Mouse (Mus musculus): ENCODE results near the gene Asic2. TPM values are rescaled to one million over a fixed set of nuclear protein-coding genes. Genes with fewer than 3 reads are reported as not detected.

Gene Asic2
- polyA plus RNA-seq, 1 experiment from 2014 or later, result not detected

DNA sequence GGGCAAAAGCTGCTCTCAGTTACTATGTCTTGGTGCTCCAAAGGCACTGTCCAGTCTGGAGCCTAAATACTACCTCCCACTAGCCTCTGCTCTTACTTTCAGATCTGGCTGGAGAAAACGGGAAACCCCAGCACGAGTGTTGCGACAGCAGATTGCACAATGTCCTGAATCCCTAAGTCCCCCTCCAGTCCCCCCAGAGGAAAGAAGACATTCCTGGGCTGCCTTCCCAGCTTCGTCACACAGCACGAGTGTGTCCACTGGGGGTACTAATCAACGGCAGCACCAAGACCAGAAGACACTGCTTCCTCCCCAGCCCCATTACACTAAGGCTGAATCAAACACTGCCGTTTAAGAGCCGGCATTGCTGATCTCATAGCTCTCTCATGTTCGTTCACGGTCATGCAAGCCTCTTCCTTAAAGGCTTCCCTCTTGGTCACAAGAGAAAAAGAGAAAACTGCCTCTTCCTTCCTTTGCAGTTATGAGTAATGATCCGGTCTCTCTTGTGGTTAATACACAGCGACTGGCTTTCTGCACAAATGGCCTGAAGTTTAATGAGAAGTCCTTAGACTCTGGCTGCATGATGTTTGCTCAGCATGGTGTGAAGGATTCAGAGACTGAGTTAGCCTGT lies 38.7 kb upstream of the Asic2 start:
- no peaks in the 10 kb centered on the region for H3K9me3 ChIP-seq (ENCODE audit: low read length)
- TF ChIP-seq CTCF (IDR thresholded peaks at IDR 0.05; ENCODE audit: low read depth), result no peak
- TF ChIP-seq EP300 (IDR thresholded peaks at IDR 0.05; ENCODE audit: low read depth), result peak; percentile 14; the same call in 1 of the 2 replicates
- ATAC-seq, result peak; percentile 53; the same call in 1 of the 2 replicates
- no peaks in the 10 kb centered on the region for H3K27me3 ChIP-seq (ENCODE audit: insufficient read depth, low read length)
- DNase-seq, result peak; percentile 46
- no peak overlapping the region for H3K9ac ChIP-seq (replicated peaks)
- peak overlapping the region; percentile 66; the same call in 1 of the 2 replicates for H3K27ac ChIP-seq (ENCODE audit: low read depth)
- H3K4me2 ChIP-seq (ENCODE audit: low read depth, low read length), result peak overlapping the region; percentile 27; the same call in 1 of the 2 replicates
- no peak overlapping the region for H3K4me3 ChIP-seq (ENCODE audit: low read depth, low read length)
- 12% methylated on average over 12 of the region's 12 CpGs for WGBS (ENCODE audit: insufficient replicate concordance)
- H3K36me3 ChIP-seq (replicated peaks; ENCODE audit: insufficient read depth, low read length), result no peaks in the 10 kb centered on the region
- H3K4me1 ChIP-seq (ENCODE audit: insufficient read depth), result peaks cover 8% of the 10 kb centered on the region; the same call in 1 of the 2 replicates

DNA sequence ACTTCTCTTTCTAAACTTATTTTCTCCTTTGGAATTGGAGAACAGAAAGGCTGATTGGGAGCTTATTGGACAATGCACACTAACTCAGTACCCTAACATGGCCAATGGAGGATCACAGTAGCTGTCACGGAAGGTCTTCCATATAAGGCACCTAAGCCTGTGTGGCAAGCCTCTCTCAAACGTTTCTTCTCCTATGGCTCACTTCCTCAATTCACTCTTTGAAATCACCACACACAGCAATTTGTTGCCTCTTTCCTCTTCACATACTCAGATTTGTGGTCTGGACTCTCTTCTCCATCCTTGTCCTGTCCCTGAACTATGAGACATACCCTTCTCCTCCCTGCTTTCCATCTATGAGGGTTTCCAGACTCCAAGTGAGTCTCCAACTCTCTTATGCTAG lies 36.6 kb upstream of the Asic2 start:
- H3K4me3 ChIP-seq (ENCODE audit: low read depth, low read length), result no peak overlapping the region
- TF ChIP-seq CTCF (IDR thresholded peaks at IDR 0.05; ENCODE audit: low read depth) (no peak), EP300 (IDR thresholded peaks at IDR 0.05; ENCODE audit: low read depth) (no peak)
- H3K4me1 ChIP-seq (ENCODE audit: insufficient read depth), result peaks cover 8% of the 10 kb centered on the region; the same call in 1 of the 2 replicates
- H3K9me3 ChIP-seq (ENCODE audit: low read length), result no peaks in the 10 kb centered on the region
- ATAC-seq, result peak; percentile 51; the same call in 1 of the 2 replicates
- no peak for DNase-seq
- no peak overlapping the region for H3K4me2 ChIP-seq (ENCODE audit: low read depth, low read length)
- H3K36me3 ChIP-seq (replicated peaks; ENCODE audit: insufficient read depth, low read length), result no peaks in the 10 kb centered on the region
- no peak overlapping the region for H3K9ac ChIP-seq (replicated peaks)
- 35% methylated on average over 2 of the region's 2 CpGs for WGBS (ENCODE audit: insufficient replicate concordance)
- H3K27ac ChIP-seq (ENCODE audit: low read depth), result no peak overlapping the region
- no peaks in the 10 kb centered on the region for H3K27me3 ChIP-seq (ENCODE audit: insufficient read depth, low read length)

DNA sequence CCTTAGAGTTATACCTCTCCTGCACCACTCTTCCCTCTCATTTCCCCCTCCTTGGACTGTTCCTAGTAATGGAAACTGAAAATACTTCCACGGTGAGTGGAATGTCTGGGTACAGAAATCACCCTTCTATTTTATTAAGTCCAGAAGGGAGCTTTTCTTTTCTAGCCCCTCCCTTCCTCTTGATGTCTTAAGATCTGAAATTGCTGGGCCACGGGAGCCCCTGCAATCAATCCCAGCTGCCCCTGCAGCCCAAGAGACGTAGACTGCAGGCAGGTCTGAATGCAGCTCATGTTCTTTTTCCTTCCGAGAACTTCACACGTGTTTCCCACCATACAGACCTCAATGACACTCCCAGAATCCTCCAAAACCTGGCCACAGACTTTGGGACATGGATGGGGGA lies 32.3 kb upstream of the Asic2 start:
- H3K36me3 ChIP-seq (replicated peaks; ENCODE audit: insufficient read depth, low read length), result no peaks in the 10 kb centered on the region
- H3K27ac ChIP-seq (ENCODE audit: low read depth), result no peak overlapping the region
- H3K4me2 ChIP-seq (ENCODE audit: low read depth, low read length), result no peak overlapping the region
- no peaks in the 10 kb centered on the region for H3K27me3 ChIP-seq (ENCODE audit: insufficient read depth, low read length)
- H3K4me3 ChIP-seq (ENCODE audit: low read depth, low read length), result no peak overlapping the region
- WGBS (ENCODE audit: insufficient replicate concordance), result 61% methylated on average over 5 of the region's 5 CpGs
- H3K9ac ChIP-seq (replicated peaks), result no peak overlapping the region
- no peaks in the 10 kb centered on the region for H3K9me3 ChIP-seq (ENCODE audit: low read length)
- TF ChIP-seq CTCF (IDR thresholded peaks at IDR 0.05; ENCODE audit: low read depth) (no peak), EP300 (IDR thresholded peaks at IDR 0.05; ENCODE audit: low read depth) (no peak)
- no peak for ATAC-seq
- H3K4me1 ChIP-seq (ENCODE audit: insufficient read depth), result no peaks in the 10 kb centered on the region
- no peak for DNase-seq

DNA sequence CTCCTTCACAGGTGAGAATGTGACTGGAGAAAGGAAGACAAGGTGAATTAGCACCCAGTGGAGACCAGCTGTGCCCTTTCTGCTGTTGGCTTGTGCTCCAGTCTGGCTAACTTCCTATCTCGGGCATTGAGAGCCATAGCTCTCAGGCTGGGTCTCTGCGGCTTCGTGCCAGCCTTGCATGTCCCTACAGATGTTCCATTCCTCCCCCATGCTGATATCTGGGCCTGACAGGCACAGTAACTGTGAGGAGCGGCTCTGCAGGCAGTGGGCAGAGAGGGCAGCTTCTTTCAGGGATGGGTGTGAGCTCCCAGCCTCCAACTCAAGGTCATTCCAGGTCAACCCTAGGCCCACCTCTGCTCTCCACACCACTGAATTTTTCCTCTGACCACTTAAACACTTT lies 31.2 kb upstream of the Asic2 start:
- no peak for ATAC-seq
- WGBS (ENCODE audit: insufficient replicate concordance), result 58% methylated on average over 4 of the region's 4 CpGs
- no peaks in the 10 kb centered on the region for H3K36me3 ChIP-seq (replicated peaks; ENCODE audit: insufficient read depth, low read length)

DNA sequence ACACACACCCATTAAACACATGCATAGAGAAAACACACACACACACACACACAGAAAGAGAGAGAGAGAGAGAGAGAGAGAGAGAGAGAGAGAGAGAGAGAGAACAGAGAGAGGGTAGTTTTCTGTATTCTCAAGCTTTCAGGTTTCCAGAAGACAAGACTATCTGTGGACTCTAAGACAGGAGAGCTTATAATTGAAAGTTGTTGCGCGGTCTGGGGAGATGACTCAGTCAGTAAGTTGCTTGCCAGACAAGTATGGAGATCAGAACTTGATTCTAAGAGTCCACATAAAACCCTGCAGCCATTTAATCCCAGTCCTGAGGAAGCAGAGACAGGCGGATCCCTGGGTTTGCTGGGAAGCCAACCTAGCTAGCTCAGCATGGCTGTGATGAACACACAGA lies 30.4 kb upstream of the Asic2 start:
- Histone ChIP-seq H3K4me1 (ENCODE audit: insufficient read depth) (no peaks in the 10 kb centered on the region), H3K9ac (replicated peaks) (no peak overlapping the region), H3K36me3 (replicated peaks; ENCODE audit: insufficient read depth, low read length) (no peaks in the 10 kb centered on the region), H3K4me3 (ENCODE audit: low read depth, low read length) (no peak overlapping the region), H3K27ac (ENCODE audit: low read depth) (no peak overlapping the region), H3K9me3 (ENCODE audit: low read length) (no peaks in the 10 kb centered on the region), H3K27me3 (ENCODE audit: insufficient read depth, low read length) (no peaks in the 10 kb centered on the region), H3K4me2 (ENCODE audit: low read depth, low read length) (no peak overlapping the region)
- no peak for ATAC-seq
- TF ChIP-seq EP300 (IDR thresholded peaks at IDR 0.05; ENCODE audit: low read depth) (no peak), CTCF (IDR thresholded peaks at IDR 0.05; ENCODE audit: low read depth) (no peak)
- 77% methylated on average over 3 of the region's 3 CpGs for WGBS (ENCODE audit: insufficient replicate concordance)
- DNase-seq, result no peak

More for the DNA sequence above, 31.2 kb upstream of the Asic2 start:
- Histone ChIP-seq H3K27ac (ENCODE audit: low read depth) (no peak overlapping the region), H3K4me1 (ENCODE audit: insufficient read depth) (no peaks in the 10 kb centered on the region), H3K27me3 (ENCODE audit: insufficient read depth, low read length) (no peaks in the 10 kb centered on the region), H3K4me3 (ENCODE audit: low read depth, low read length) (no peak overlapping the region), H3K9me3 (ENCODE audit: low read length) (no peaks in the 10 kb centered on the region), H3K4me2 (ENCODE audit: low read depth, low read length) (no peak overlapping the region), H3K9ac (replicated peaks) (no peak overlapping the region)
- no peak for DNase-seq
- no peak for TF ChIP-seq CTCF (IDR thresholded peaks at IDR 0.05; ENCODE audit: low read depth)
- no peak for TF ChIP-seq EP300 (IDR thresholded peaks at IDR 0.05; ENCODE audit: low read depth)

DNA sequence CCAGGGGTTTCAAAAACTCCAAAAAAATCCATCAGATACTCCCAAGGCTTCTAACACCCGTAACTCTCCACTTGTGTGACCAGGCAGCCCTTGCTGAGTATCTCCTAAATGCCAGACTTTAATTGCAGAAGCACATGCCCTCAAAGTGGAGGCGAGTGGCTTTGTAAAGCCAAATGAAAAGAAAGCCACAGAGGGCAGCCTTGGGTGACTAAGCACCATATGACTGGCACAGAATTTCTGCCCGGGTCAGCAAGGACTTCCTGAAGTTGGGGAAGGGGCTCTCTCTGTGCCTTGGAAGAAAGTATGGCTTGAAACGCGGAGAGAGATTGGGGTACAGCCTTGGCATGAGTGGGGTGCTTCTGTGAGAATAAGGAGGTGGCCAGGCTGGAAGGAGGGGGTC lies 28.8 kb upstream of the Asic2 start:
- H3K36me3 ChIP-seq (replicated peaks; ENCODE audit: insufficient read depth, low read length), result no peaks in the 10 kb centered on the region
- WGBS (ENCODE audit: insufficient replicate concordance), result 72% methylated on average over 5 of the region's 5 CpGs
- no peak overlapping the region for H3K9ac ChIP-seq (replicated peaks)
- H3K9me3 ChIP-seq (ENCODE audit: low read length), result no peaks in the 10 kb centered on the region
- no peak for DNase-seq
- no peak overlapping the region for H3K4me2 ChIP-seq (ENCODE audit: low read depth, low read length)
- H3K27me3 ChIP-seq (ENCODE audit: insufficient read depth, low read length), result no peaks in the 10 kb centered on the region
- ATAC-seq, result no peak
- H3K4me1 ChIP-seq (ENCODE audit: insufficient read depth), result no peaks in the 10 kb centered on the region
- no peak overlapping the region for H3K27ac ChIP-seq (ENCODE audit: low read depth)
- no peak overlapping the region for H3K4me3 ChIP-seq (ENCODE audit: low read depth, low read length)
- TF ChIP-seq EP300 (IDR thresholded peaks at IDR 0.05; ENCODE audit: low read depth) (no peak), CTCF (IDR thresholded peaks at IDR 0.05; ENCODE audit: low read depth) (no peak)
